Mouse (Mus musculus): ENCODE measurements around the gene Cdc27.
A peak's percentile ranks its signal among the peaks of the same experiment; 100 is the strongest.

DNA sequence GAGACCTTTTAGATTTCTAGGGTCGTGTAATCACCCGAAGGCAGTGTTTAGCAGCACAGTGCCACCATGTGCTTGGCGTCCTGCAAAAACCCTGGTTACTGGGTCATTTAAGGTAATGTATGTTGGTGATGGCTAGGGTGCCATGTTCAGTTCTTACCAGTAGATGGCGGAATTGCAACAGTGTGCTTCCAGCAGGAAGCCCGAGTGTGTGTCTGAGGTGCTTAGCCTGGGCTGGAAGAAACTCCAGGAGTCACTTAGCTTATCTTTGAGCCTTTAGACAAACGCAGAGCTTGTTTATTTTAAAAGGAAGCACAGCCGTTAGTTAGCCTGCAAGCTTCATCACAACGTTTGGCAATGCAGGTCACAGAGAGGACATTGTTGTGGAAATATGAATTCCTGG is 39.7 kb upstream of the Cdc27 start:
- TF ChIP-seq SMC3 (IDR thresholded peaks at IDR 0.05; ENCODE audit: low read depth, low read length), result peak; percentile 99
- no peak for TF ChIP-seq USF1 (IDR thresholded peaks at IDR 0.05; ENCODE audit: low read depth, low read length)
- no peak for TF ChIP-seq ETS1 (conservative IDR thresholded peaks at IDR 0.05; ENCODE audit: low read depth, low read length)

All from CH12.LX (cell line).